Mouse (Mus musculus) urinary bladder, adult 2 months (tissue): ENCODE data around the gene Arl15. TPM values are rescaled to one million over a fixed set of nuclear protein-coding genes. Genes with fewer than 3 reads are reported as not detected.

Experiments
- DNase-seq: peaks from one replicate; pipeline ENCODE4 v3.0.0; 2022; ENCODE audit warnings: low spot score
- polyA plus RNA-seq: library from polyadenylated mRNA; depleted of rRNA; stranded (reverse); fragments of >200 nt; gene quantifications from 2 replicates; pipeline ENCODE4 v1.2.3, GENCODE M21; 2012

The Arl15 gene
- polyA plus RNA-seq, 1 experiment = 2.8 TPM

GRCm38 (mm10) chr13:113983633-113984032, 189.3 kb downstream of the Arl15 start:
- DNase-seq = no peak

GRCm38 (mm10) chr13:113984491-113984890, 190.2 kb downstream of the Arl15 start:
- DNase-seq = no peak

GRCm38 (mm10) chr13:113986864-113987562, 192.7 kb downstream of the Arl15 start:
- no peak for DNase-seq

- no peak for DNase-seq
Measured at GRCm38 (mm10) chr13:113990247-113990646, 195.9 kb downstream of the Arl15 start.

GRCm38 (mm10) chr13:113990701-113991100, 196.4 kb downstream of the Arl15 start:
- no peak for DNase-seq

- DNase-seq = no peak
Measured at GRCm38 (mm10) chr13:113993066-113993465, 198.8 kb downstream of the Arl15 start.

- DNase-seq = no peak
Measured at GRCm38 (mm10) chr13:113994586-113994985, 200.3 kb downstream of the Arl15 start.

- no peak for DNase-seq
Measured at GRCm38 (mm10) chr13:113995490-113996236, 201.4 kb downstream of the Arl15 start.

GRCm38 (mm10) chr13:113998811-113999210, 204.5 kb downstream of the Arl15 start:
- DNase-seq = no peak

- DNase-seq = no peak
Measured at GRCm38 (mm10) chr13:114003463-114003862, 209.2 kb downstream of the Arl15 start.

GRCm38 (mm10) chr13:114004191-114004590, 209.9 kb downstream of the Arl15 start:
- no peak for DNase-seq

GRCm38 (mm10) chr13:114009786-114010185, 215.5 kb downstream of the Arl15 start:
- no peak for DNase-seq

GRCm38 (mm10) chr13:114010521-114010920, 216.2 kb downstream of the Arl15 start:
- no peak for DNase-seq

- no peak for DNase-seq
Measured at GRCm38 (mm10) chr13:114011019-114011418, 216.7 kb downstream of the Arl15 start.

- DNase-seq = no peak
Measured at GRCm38 (mm10) chr13:114017928-114018327, 223.6 kb downstream of the Arl15 start.

- DNase-seq = no peak
Measured at GRCm38 (mm10) chr13:114023541-114023940, 229.2 kb downstream of the Arl15 start.

GRCm38 (mm10) chr13:114026306-114026705, 232.0 kb downstream of the Arl15 start:
- no peak for DNase-seq

GRCm38 (mm10) chr13:114026751-114027150, 232.4 kb downstream of the Arl15 start:
- DNase-seq = no peak

- no peak for DNase-seq
Measured at GRCm38 (mm10) chr13:114048071-114048470, 253.8 kb downstream of the Arl15 start.

GRCm38 (mm10) chr13:114048688-114049087, 254.4 kb downstream of the Arl15 start:
- DNase-seq = no peak

- DNase-seq = no peak
Measured at GRCm38 (mm10) chr13:114051151-114051850, 257.0 kb downstream of the Arl15 start.

GRCm38 (mm10) chr13:114052426-114053205, 258.3 kb downstream of the Arl15 start:
- DNase-seq = no peak
